Mouse (Mus musculus): ENCODE data around the gene Nphp4. TPM values are rescaled to one million over a fixed set of nuclear protein-coding genes. Genes with fewer than 3 reads are reported as not detected.

The Nphp4 gene
- polyA plus RNA-seq, 1 experiment = 0.04 TPM

DNA sequence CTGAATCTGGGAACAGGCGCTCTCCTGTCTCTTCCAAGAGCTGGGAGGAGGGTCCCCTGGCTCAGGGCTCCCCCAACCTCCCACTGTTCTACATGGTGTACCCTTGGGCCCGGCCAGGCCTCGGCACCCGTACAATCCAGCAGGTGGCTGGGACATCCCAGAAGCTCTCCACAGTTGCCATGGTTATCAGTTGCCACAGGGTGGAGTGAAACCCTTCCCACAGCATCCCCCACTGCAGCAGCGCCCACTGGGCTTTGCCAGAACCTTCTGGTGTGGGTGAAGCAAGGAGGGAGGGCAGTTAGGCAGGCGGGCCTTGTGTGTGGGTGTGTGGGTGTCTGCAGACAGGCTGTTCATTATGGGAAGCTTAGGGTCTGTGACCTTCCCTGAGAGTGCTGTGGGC is 8.6 kb upstream of the Nphp4 start:
- H3K4me1 ChIP-seq (ENCODE audit: control insufficient read depth) = no peaks in the 10 kb centered on the region
- H3K36me3 ChIP-seq (ENCODE audit: control insufficient read depth) = no peaks in the 10 kb centered on the region
- TF ChIP-seq TAL1 (IDR thresholded peaks at IDR 0.05; ENCODE audit: low read length) = no peak
- no peak for TF ChIP-seq GATA1 (IDR thresholded peaks at IDR 0.05; ENCODE audit: low read length)
- H3K9me3 ChIP-seq (ENCODE audit: control insufficient read depth, low read length) = peaks cover 21% of the 10 kb centered on the region
- H3K27me3 ChIP-seq (ENCODE audit: control insufficient read depth) = no peaks in the 10 kb centered on the region
- H3K4me3 ChIP-seq (replicated peaks) = no peak overlapping the region

DNA sequence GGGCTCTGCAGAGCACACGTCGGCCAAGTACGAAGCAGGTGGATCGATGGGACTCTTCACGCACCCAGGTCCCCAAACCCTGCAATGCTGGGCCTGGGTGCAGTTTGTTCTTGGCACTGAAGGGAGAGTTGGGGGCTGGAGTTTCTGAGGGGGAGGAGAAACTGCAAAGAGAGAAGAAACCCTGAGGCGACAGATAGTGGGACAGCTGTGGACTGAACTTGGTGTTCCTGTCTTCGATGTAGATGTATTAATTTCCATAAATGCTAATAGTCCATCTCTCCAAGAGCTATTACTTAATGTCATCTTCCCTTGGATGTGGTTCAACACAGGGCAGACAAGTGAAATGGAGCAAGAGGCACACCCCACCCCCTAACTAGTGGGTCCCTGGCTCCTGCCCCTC is 565 bp upstream of the Nphp4 start:
- no peak overlapping the region for H3K4me3 ChIP-seq (replicated peaks)
- peaks cover 40% of the 10 kb centered on the region for H3K27me3 ChIP-seq (ENCODE audit: control insufficient read depth)
- TF ChIP-seq TAL1 (IDR thresholded peaks at IDR 0.05; ENCODE audit: low read length) (no peak), GATA1 (IDR thresholded peaks at IDR 0.05; ENCODE audit: low read length) (no peak)
- peaks cover 17% of the 10 kb centered on the region for H3K9me3 ChIP-seq (ENCODE audit: control insufficient read depth, low read length)
- H3K36me3 ChIP-seq (ENCODE audit: control insufficient read depth) = no peaks in the 10 kb centered on the region
- H3K4me1 ChIP-seq (ENCODE audit: control insufficient read depth) = peaks cover 11% of the 10 kb centered on the region

DNA sequence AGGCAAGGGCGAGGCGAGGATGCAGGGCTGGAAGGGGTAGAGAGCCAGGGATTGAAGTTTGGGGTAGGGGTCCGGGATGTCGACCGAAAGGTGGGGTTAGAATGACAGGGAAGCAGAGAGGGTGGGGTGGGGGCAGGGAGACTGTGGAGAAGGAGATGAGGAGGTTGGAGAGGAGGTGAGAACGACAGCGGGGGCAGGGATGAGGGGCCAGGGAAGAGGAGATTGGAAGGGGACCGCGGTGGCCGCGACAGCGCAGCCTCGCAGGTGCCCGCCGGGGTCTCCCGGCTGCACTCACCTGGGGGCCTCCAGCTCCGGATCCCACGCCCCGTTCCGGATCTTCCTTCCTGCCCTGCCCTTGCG is 580 bp downstream of the Nphp4 start:
- peak overlapping the region; percentile 63 for H3K4me3 ChIP-seq (replicated peaks)
- no peak for TF ChIP-seq TAL1 (IDR thresholded peaks at IDR 0.05; ENCODE audit: low read length)
- no peak for TF ChIP-seq GATA1 (IDR thresholded peaks at IDR 0.05; ENCODE audit: low read length)
- no peaks in the 10 kb centered on the region for H3K36me3 ChIP-seq (ENCODE audit: control insufficient read depth)
- H3K4me1 ChIP-seq (ENCODE audit: control insufficient read depth) = peaks cover 11% of the 10 kb centered on the region
- peaks cover 40% of the 10 kb centered on the region for H3K27me3 ChIP-seq (ENCODE audit: control insufficient read depth)
- H3K9me3 ChIP-seq (ENCODE audit: control insufficient read depth, low read length) = peaks cover 7% of the 10 kb centered on the region

DNA sequence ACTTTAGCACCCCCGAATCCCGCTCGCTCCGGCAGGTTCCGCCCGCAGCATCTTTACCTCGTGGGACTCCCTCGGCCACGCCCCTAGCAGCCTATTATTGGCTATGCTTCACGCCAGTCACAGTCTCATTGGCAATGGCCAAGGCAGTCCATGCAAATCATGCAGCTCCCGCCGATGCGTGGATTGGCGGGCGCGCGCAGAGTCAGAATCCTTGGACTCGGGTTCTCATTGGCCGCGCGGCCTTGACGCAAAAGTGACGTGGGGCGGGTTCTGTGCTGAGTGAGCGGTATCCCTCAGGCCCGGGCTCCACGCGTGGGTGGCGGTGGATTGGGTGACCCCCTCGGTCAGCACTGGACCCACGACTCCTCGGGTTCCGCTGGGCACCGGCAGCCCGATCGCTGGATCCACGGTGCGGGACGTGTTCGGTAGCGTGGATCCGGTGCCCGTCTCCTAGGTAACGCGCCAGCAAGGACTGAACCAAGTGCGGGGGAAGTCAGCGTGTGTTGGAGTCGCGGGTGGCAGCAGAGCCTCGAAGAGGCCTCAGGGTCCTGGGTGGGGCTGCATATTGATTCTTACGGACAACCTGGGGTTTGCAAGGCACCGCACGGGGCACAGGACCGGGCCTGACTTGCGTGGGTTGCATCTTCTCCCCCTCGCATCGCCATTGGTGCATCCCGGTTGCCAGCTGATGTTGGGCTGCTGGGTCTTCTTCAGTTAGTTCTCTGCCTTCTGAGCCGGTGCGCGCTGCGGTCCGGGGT is 1.1 kb downstream of the Nphp4 start, which contains the start of gene Kcnab2:
Kcnab2 (minus strand) TSS at position 406 of the 758 bp plus-strand sequence.
- Histone ChIP-seq H3K4me3 (replicated peaks) (peak within 1 kb of the TSS; percentile 63), H3K36me3 (ENCODE audit: control insufficient read depth) (no peaks in the 10 kb centered on the region), H3K4me1 (ENCODE audit: control insufficient read depth) (peaks cover 11% of the 10 kb centered on the region), H3K27me3 (ENCODE audit: control insufficient read depth) (peaks cover 40% of the 10 kb centered on the region), H3K9me3 (ENCODE audit: control insufficient read depth, low read length) (peaks cover 1% of the 10 kb centered on the region)
- TF ChIP-seq TAL1 (IDR thresholded peaks at IDR 0.05; ENCODE audit: low read length) (no peak), GATA1 (IDR thresholded peaks at IDR 0.05; ENCODE audit: low read length) (no peak)

DNA sequence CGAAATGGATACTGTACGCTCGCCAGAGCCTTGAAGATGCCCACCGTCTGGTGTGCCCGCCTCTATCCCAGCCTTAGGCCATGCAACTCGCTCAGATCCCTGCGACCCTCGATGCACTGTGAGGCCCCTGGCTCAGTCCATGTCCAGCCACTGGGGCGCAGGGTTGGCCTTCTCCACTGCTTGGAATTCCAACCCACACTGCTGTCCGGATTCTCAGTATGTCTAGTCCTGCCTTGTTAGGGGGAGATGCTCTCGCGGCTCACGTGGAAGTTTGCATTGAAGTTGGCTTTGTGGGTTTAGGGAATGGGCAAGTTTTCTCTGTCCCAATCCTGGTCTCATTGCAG is 1.7 kb downstream of the Nphp4 start:
- H3K4me1 ChIP-seq (ENCODE audit: control insufficient read depth) = peaks cover 11% of the 10 kb centered on the region
- H3K4me3 ChIP-seq (replicated peaks) = peak overlapping the region; percentile 63
- TF ChIP-seq TAL1 (IDR thresholded peaks at IDR 0.05; ENCODE audit: low read length) (no peak), GATA1 (IDR thresholded peaks at IDR 0.05; ENCODE audit: low read length) (no peak)
- H3K36me3 ChIP-seq (ENCODE audit: control insufficient read depth) = no peaks in the 10 kb centered on the region
- H3K9me3 ChIP-seq (ENCODE audit: control insufficient read depth, low read length) = no peaks in the 10 kb centered on the region; the same call in 1 of the 2 replicates
- peaks cover 40% of the 10 kb centered on the region for H3K27me3 ChIP-seq (ENCODE audit: control insufficient read depth)

DNA sequence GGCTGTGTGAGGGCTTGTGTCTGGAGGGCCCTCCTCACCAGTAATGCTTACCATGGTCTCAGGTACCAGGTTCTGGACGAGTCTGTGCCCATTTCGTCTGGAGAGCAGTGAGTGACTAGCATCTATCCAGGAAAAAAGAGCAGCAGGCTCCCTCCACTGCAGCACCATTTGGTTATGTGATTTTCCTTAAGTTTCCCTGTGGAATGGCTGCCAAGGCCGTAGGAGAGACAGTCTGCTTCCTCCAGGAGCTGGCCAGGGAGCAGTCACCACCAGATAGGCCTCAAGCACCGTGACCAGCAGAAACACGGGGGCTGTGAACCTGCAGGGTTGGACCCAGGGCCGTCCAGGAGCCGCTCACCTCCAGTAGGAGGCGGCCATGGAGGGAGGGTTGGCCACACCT is 3.9 kb downstream of the Nphp4 start:
- Histone ChIP-seq H3K9me3 (ENCODE audit: control insufficient read depth, low read length) (no peaks in the 10 kb centered on the region; the same call in 1 of the 2 replicates), H3K4me1 (ENCODE audit: control insufficient read depth) (peaks cover 11% of the 10 kb centered on the region), H3K27me3 (ENCODE audit: control insufficient read depth) (peaks cover 37% of the 10 kb centered on the region), H3K36me3 (ENCODE audit: control insufficient read depth) (no peaks in the 10 kb centered on the region), H3K4me3 (replicated peaks) (no peak overlapping the region)
- TF ChIP-seq TAL1 (IDR thresholded peaks at IDR 0.05; ENCODE audit: low read length) = no peak
- no peak for TF ChIP-seq GATA1 (IDR thresholded peaks at IDR 0.05; ENCODE audit: low read length)

DNA sequence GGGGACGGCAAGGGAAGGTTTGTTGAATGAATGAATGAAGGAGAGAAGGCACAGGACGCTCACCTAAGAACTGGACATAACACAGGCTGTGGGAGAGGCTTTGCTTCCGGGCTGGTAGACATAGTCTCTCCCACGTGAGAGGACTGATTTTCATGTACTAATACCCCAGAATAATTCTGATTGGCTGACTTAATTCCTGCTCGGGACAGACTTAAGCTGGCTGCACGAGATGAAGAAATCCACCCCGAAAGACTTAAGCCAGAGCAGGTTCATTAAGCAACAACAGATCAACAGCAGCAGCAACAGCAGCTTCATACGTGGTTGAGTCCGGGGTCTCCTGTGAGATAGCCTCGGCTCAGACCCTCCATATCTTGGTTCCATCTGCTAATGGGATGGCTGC is 11.5 kb downstream of the Nphp4 start:
- no peak overlapping the region for H3K4me3 ChIP-seq (replicated peaks)
- no peaks in the 10 kb centered on the region for H3K4me1 ChIP-seq (ENCODE audit: control insufficient read depth)
- TF ChIP-seq GATA1 (IDR thresholded peaks at IDR 0.05; ENCODE audit: low read length) (no peak), TAL1 (IDR thresholded peaks at IDR 0.05; ENCODE audit: low read length) (no peak)
- H3K27me3 ChIP-seq (ENCODE audit: control insufficient read depth) = no peaks in the 10 kb centered on the region
- H3K36me3 ChIP-seq (ENCODE audit: control insufficient read depth) = no peaks in the 10 kb centered on the region
- peaks cover 9% of the 10 kb centered on the region; the same call in 1 of the 2 replicates for H3K9me3 ChIP-seq (ENCODE audit: control insufficient read depth, low read length)

DNA sequence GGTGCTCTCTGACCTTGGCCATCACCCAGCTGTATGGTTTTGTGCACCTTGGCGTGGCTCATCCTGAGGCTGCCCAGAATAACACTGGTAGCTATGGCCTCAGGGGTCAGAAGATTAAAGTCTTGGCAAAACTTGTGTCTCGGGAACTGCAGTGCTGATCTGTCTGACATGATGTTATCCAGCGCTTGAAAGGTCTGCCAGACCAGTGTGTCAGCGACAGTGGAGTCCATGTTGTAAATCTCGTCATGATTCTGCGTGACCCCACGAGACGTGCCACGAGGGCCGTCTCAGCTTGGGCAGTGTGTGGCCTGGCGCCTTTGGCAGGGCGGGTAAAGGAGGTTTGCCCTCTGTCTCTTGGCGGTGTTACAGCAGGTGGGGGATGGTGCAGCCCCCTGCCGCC is 13.8 kb downstream of the Nphp4 start:
- Histone ChIP-seq H3K27me3 (ENCODE audit: control insufficient read depth) (no peaks in the 10 kb centered on the region), H3K9me3 (ENCODE audit: control insufficient read depth, low read length) (peaks cover 23% of the 10 kb centered on the region), H3K4me3 (replicated peaks) (no peak overlapping the region), H3K4me1 (ENCODE audit: control insufficient read depth) (no peaks in the 10 kb centered on the region), H3K36me3 (ENCODE audit: control insufficient read depth) (no peaks in the 10 kb centered on the region)
- no peak for TF ChIP-seq TAL1 (IDR thresholded peaks at IDR 0.05; ENCODE audit: low read length)
- TF ChIP-seq GATA1 (IDR thresholded peaks at IDR 0.05; ENCODE audit: low read length) = no peak

DNA sequence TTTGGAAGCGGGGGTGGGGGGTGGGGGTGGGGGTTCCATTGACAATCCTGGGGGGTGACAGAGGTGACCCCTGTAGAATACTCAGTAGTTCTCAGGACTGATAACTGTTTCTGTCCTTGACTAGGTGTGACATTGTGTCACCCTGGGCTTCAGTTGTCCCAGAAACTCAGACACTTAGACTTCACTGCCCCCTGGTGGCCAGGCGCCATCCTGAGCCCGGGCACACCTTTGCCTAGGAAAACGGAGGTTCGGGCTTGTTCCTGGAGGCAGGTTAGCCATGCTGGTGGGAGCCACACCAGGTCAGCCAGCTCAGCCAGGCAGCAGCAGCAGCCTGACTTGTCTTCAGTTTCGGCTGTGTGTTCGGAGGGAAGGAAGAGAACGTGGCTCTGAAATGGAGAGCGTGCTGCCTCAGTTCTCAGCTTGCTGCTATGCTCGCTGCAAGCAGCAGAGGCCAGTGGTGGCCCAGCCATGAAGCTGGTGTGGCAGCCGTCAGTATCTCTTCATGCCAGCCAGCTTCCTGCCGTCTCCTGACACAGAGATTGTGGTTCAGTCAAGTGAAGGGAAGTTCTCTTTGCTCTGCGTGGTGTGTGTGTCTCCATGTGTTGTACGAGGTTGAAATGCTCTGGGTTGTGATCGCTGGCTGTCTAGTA is 14.9 kb downstream of the Nphp4 start:
- H3K4me3 ChIP-seq (replicated peaks) = no peak overlapping the region
- TF ChIP-seq TAL1 (IDR thresholded peaks at IDR 0.05; ENCODE audit: low read length) (no peak), GATA1 (IDR thresholded peaks at IDR 0.05; ENCODE audit: low read length) (no peak)
- no peaks in the 10 kb centered on the region for H3K36me3 ChIP-seq (ENCODE audit: control insufficient read depth)
- no peaks in the 10 kb centered on the region for H3K4me1 ChIP-seq (ENCODE audit: control insufficient read depth)
- no peaks in the 10 kb centered on the region; the same call in 1 of the 2 replicates for H3K27me3 ChIP-seq (ENCODE audit: control insufficient read depth)
- peaks cover 34% of the 10 kb centered on the region for H3K9me3 ChIP-seq (ENCODE audit: control insufficient read depth, low read length)
